Mouse (Mus musculus) testis, postnatal 10 days (tissue): Measurements from ENCODE around the gene Myh3.

Source experiments
- DNase-seq: peaks from one replicate; pipeline ENCODE4 v3.0.0; 2021; ENCODE audit warnings: low spot score

The Myh3 gene

DNA sequence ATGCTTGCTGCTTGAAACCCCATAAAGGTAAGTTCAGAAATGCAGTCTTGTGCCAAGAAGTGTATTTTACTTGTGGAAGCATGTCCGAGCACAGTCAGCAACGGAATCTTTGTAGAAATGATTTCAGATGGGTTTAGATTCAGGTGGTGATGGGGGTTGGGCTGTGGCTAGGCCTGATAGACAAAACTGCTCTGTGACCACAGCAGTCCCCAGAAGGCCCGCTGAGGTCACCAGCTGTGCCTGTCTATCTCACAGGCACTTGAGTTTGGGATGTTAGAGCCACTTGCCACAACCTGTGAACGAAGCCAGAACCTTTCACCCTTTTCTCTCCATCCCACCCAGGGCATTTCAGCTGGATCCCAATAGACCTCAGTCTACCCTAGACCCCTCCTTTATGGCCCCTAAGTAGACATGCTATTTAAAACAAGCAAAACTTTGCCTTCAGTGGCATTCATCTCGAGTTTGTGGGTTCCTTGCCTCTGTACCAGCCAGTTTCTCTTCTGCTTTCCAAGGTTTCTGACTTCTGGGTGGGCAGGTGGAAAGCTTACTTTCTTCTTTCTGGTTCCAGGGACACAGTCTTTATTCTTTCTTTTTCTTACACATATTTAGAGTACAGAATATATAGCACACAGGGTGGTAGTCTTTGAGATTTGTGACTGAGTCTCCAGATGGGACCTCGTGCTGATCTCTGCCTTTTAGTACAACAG, 66.6 kb downstream of the Myh3 start:
- no peak for DNase-seq

DNA sequence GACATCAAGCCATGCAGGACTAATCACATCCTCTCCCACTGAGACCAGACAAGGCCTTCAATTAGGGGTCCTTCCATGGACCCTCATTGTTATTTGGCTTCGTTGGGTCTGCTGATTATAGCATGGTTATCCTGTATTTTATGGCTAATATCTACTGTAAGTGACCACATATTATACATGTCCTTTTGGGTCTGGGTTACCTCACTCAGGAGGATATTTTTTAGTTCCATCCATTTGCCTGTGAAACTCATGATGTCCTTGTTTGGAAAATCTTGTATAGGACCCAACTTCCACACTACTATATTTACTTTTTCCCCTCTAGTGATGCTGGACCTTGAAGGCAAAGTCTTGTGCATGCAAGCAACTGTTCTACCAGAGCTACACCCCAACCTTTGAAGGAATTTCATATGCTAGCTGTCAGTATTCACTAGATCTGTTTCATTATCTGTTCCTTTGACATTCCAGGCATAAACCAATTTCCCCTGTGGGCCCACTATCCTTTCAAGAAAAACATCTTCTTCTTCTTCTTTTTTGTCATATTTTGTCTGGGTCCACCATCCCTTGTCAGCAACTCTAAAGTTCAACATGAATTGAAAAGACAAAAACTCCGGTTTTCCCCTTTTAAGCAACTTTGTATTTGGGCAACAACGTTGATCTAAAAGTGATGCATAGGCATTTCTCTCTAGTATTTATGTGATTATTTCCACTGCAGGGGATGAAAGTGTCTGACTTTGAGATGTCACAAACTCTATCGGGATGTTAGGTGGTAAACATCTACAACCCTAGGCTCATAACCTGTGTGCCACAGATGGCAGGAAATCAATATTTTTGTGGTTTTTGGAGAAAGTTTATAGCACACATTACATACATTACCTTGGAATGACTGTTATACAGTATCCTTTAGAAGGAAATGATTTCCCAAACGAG, 67.6 kb downstream of the Myh3 start:
- DNase-seq: no peak

- no peak for DNase-seq
Observed at GRCm38 (mm10) chr11:67146409-67147282, 68.5 kb downstream of the Myh3 start.

GRCm38 (mm10) chr11:67147283-67147921, 69.3 kb downstream of the Myh3 start:
- no peak for DNase-seq

GRCm38 (mm10) chr11:67148286-67149012, 70.3 kb downstream of the Myh3 start:
- DNase-seq: no peak

DNA sequence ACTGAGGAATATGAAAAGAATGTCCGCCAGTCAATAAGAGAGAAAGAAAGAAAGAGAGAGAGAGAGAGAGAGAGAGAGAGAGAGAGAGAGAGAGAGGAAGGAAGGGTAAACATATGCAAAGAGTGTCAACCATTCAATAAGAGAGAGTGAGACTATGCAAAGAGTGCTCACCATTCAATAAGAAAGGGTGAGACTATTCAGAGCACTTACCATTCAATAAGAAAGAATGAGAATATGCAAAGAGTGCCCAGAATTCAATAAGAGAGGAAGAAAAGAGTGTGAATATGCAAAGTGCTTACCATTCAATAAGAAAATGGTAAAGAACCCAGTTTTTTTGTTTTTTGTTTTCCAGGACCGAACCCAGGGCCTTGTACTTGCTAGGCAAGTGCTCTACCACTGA, 72.1 kb downstream of the Myh3 start:
- DNase-seq: no peak

- no peak for DNase-seq
Observed at GRCm38 (mm10) chr11:67151159-67151558, 73.1 kb downstream of the Myh3 start.
